Mouse (Mus musculus) ES-CJ7 (cell line): Measurements from ENCODE around the gene Trim10.

Source experiments
- DNase-seq: peaks from one replicate; pipeline ENCODE4 v3.0.0; 2011; ENCODE audit warnings: low read depth, low spot score

The Trim10 gene

DNA sequence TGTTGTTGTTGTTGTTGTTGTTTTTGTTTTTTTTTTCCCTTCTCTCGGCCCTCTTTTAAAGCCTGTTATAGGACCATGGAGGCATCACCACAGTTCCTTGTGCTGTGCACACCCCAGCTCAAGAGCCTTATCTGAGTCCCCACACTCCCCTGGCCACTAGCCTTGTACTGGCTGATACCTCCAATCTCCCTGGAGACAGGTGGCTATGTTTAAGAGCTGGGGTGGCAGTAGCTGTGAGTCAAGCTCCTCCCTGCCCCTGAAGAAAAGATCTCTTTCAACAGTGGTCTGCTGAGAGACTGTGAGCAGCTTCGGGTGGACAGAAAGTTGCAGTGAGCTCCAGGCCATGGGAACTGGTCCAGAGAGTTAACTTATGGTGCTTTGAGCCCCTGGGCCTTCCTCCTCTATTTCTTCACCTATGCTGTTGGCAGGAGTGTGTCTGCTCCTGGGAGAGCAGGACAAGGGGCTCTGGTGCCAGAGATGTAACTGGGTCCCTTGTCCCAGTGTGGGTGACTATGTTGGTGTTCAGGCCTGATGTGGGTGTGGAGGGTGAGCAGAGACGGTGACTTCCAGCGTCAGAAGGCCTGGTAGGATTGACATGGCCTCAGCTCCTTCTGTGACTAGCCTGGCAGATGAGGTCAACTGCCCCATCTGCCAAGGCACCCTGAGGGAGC lies at the start of gene Trim10:
TSS of gene Trim10 (plus strand) at position 291 of the 671 bp plus-strand sequence.
- no peak for DNase-seq

DNA sequence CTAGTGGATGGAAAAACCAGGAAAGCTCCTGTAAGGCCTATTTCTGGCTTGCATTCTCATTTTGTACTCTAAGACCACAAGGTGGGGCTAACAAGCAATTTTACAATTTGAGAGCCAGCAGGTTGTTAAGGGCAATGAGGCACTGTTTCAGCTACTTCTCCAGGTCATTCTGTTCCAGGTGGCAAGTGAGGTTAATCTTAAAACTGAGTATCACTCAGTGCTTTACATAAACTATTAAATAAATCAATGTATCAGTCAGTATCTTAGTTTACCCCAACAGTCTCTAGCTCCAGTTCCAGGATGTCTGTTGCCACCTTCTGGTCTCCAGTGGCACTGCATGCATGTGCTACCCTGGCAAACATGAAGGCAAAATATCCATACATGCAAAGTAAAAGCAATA lies 45.4 kb upstream of the Trim10 start:
- DNase-seq, result peak; percentile 60

DNA sequence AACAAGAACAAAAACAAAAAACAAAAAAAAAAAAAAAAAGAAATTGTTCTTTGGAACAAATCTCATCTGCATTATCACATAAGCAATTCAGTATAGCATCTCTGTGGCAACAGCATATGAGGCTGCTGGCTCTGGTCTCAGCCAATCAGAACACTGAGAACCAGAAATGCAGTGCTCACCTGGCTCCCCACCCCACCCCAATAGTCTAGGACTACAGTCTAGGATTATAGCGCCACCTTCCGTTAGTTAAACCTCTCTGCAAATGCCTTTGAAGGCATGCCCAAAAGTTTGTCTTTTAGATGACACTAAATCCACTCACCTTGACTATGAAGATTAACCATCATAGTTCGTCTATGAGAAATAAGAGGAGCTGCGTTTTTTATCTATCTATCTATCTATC lies 43.8 kb upstream of the Trim10 start:
- DNase-seq, result peak; percentile 70

- DNase-seq, result peak; percentile 83
Measured at GRCm38 (mm10) chr17:36826002-36826401, 43.4 kb upstream of the Trim10 start.

GRCm38 (mm10) chr17:36828488-36828887 lies 40.9 kb upstream of the Trim10 start:
- DNase-seq, result no peak

DNA sequence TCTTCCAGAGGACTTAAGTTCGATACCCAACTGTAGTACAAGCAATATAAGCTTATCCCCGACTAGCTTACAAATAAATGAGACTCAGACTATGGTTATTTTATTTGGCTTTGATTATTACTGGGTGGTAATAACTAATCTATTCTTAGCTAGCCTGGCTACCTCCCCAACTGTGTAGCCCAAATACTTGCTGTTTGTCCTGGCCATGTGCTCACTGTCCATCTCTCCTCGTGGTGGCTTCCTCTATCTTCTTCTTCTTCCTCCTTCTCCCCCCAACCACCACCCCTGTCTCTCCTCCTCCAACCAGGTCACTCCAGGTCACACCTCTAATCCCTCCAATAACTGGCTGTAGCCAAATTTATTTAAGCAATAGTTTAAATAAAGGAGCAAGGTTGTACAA lies 38.9 kb upstream of the Trim10 start:
- DNase-seq, result no peak

GRCm38 (mm10) chr17:36832694-36833093 lies 36.7 kb upstream of the Trim10 start:
- DNase-seq, result peak; percentile 70

DNA sequence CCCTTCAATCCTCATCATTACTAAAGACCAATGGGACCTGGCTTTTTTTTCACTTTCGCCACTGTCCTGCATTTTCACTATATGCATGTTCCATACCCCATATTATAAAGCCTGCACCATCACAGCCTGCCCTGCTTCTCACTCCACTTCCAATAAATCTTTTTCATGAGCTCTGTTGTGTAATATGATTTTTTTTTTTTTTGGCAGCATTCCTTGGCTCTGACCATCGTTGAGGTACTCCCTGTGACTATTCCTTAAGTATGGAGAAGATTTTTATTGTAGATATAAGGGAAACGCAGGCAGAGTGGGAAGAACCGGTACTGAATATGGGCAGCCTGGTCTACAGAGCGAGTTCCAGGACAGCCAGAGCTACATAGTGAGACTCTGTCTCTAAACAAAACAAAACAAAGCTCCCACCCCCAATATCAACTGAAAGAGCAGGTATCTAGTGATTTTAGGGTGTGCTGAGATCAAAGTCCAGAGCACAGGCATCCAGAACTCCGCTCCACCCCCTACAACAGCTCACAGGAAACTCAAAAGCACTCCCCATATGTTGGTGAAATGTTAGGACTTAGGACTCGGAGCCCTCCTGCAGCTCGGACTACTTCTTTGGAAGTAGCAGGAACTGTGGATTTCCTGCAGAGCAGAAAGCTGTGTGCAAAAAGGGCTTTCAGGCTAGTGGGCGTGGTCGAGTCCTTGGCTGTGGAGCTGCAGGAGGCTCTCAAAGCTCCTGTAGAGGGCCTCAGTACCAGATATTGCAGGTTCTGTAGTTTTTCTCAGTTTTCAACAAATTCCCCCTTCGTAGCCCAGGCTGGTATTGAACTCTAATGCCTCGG lies 33.6 kb upstream of the Trim10 start:
- peak; percentile 90 for DNase-seq

DNA sequence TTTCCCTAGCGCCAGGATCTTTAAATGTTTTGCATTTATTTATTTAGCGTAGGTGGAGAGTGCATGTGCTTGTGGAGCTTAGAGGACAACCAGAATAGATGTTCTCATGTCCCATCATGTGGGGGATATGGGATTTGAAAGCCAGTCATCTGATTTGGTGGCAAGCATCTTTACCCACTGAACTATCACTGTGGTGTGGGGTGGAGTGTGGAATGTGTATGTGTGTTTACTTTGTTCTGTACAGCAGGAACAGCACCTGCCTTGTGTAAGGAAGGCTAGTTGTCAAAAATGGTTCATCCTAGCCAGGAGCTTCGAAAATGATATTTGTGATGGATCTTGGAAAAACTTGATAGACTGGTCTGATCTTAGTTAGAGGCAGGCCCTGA lies 33.0 kb upstream of the Trim10 start:
- no peak for DNase-seq

- peak; percentile 97 for DNase-seq
Measured at GRCm38 (mm10) chr17:36836874-36837647, 32.3 kb upstream of the Trim10 start, which contains the start of gene Trim26. Trim26 (plus strand) TSS chr17:36837134.

GRCm38 (mm10) chr17:36839001-36839400 lies 30.4 kb upstream of the Trim10 start:
- DNase-seq, result no peak

GRCm38 (mm10) chr17:36839931-36840330 lies 29.4 kb upstream of the Trim10 start:
- no peak for DNase-seq

- DNase-seq, result no peak
Measured at GRCm38 (mm10) chr17:36840961-36841445, 28.4 kb upstream of the Trim10 start.

DNA sequence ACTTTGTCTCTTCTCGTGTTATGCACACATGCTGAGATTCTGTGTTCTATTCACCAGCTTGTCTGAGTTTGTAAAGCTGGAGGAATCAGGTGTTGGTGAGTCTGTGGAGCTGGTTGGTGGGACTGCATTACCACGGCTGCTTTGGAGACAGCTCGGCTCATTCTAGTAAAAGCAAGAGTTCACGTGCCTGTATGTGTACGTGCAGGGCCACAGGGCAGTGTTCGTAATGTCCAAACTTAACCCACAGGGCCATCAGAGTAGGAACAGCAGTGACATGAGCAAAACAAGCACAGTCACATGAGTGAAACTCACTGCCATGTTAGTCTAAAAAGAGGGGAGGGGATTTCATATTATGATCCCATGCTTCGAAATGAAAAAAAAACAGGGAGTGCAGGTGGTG lies 25.7 kb upstream of the Trim10 start:
- no peak for DNase-seq

- DNase-seq, result peak; percentile 79
Measured at GRCm38 (mm10) chr17:36844286-36844719, 25.1 kb upstream of the Trim10 start.

GRCm38 (mm10) chr17:36844725-36845124 lies 24.6 kb upstream of the Trim10 start:
- no peak for DNase-seq

DNA sequence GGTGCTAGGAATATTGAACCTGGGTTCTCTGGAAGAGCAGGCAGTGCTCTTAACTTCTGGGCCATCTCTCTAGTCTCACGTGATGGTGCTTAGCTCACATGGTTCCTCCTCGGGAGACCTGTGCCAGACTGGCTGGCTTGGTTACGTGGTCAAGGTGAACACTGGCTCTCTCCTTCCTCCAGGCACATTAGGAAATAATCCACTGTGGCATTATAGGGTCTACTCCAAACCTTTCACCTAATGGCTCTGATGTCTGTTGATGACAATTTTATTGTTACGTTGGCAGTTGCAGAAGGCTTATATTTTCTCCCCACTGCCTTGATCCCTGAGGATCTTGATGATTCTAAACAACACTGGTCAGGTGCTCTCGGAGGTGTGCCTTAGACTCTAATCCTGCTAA lies 20.5 kb upstream of the Trim10 start:
- no peak for DNase-seq

- no peak for DNase-seq
Measured at GRCm38 (mm10) chr17:36849992-36850391, 19.4 kb upstream of the Trim10 start.

GRCm38 (mm10) chr17:36851200-36851599 lies 18.2 kb upstream of the Trim10 start:
- no peak for DNase-seq

DNA sequence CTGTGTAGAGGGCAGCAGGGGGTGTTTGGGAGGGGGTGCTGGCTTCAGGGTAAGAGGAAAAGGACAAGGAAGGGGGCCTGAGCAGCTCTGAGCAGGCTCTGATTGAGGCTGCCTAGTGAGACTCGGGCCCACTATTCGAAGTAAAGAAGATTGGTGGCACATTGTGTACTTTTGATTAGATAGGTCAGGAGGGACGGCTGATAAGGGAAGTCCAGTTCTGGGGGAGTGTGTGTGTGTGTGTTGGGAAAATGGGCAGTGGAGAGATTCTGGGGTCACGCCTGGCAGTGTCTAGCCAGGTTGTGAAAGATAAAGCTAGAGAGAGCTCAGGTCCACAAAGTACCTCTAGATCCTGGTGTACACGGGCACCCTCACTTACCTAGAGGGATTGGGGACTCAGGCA lies 17.7 kb upstream of the Trim10 start:
- DNase-seq, result no peak

DNA sequence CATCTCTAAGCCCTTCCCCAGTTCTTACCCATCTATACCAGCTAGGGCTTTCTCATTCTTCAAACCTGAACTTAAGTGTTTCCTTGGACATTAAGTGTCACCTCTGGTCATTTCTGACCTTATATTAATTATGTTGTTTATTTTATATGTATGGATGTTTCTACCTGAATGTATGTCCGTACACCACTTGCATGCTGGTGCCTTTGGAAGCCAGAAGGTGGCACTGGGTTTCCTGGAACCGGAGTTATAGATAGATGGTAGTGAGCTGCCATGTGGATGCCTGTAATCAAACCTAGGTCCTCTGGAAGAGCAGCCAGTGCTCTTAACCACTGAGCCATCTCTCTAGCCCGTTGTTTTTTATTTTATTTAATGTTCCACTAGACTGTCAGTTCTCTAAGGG lies 13.9 kb upstream of the Trim10 start:
- DNase-seq, result no peak

- DNase-seq, result no peak
Measured at GRCm38 (mm10) chr17:36856236-36856635, 13.1 kb upstream of the Trim10 start.
